Mouse (Mus musculus) kidney, postnatal 10 days (tissue): ENCODE measurements at regions not wholly inside any gene's neighbourhood (a gene's known extent, or its start where the extent isn't known, plus 50 kb on each side); places are given as distances from the start of the nearest gene placed in this dataset.

Source experiments
- DNase-seq: peaks from one replicate; pipeline ENCODE4 v3.0.0; 2021; ENCODE audit warnings: mixed read lengths

- no peak for DNase-seq
These were observed 434.6 kb upstream of the Tle4 start for GRCm38 (mm10) chr19:15032297-15032947.

GRCm38 (mm10) chr19:15031483-15031882, 433.6 kb upstream of the Tle4 start:
- no peak for DNase-seq

GRCm38 (mm10) chr19:15003596-15003995, 405.7 kb upstream of the Tle4 start:
- DNase-seq: no peak

- DNase-seq: no peak
These were observed 395.5 kb upstream of the Tle4 start for GRCm38 (mm10) chr19:14993344-14993743.

- DNase-seq: no peak
These were observed 372.3 kb upstream of the Tle4 start for GRCm38 (mm10) chr19:14970161-14970560.

GRCm38 (mm10) chr19:14968283-14968682, 370.4 kb upstream of the Tle4 start:
- no peak for DNase-seq

GRCm38 (mm10) chr19:14957727-14958126, 359.9 kb upstream of the Tle4 start:
- DNase-seq: no peak

GRCm38 (mm10) chr19:14957154-14957553, 359.3 kb upstream of the Tle4 start:
- DNase-seq: no peak

GRCm38 (mm10) chr19:14956392-14956791, 358.5 kb upstream of the Tle4 start:
- DNase-seq: peak; percentile 11

GRCm38 (mm10) chr19:14955969-14956368, 358.1 kb upstream of the Tle4 start:
- no peak for DNase-seq

- no peak for DNase-seq
These were observed 342.5 kb upstream of the Tle4 start for GRCm38 (mm10) chr19:14940207-14940952.

- DNase-seq: no peak
These were observed 324.4 kb upstream of the Tle4 start for GRCm38 (mm10) chr19:14922238-14922637.

- no peak for DNase-seq
These were observed 313.4 kb upstream of the Tle4 start for GRCm38 (mm10) chr19:14911056-14911850.

- no peak for DNase-seq
These were observed 297.0 kb upstream of the Tle4 start for GRCm38 (mm10) chr19:14894875-14895274.

- DNase-seq: no peak
These were observed 294.5 kb upstream of the Tle4 start for GRCm38 (mm10) chr19:14892390-14892758.

- peak; percentile 7 for DNase-seq
These were observed 294.0 kb upstream of the Tle4 start for GRCm38 (mm10) chr19:14891689-14892389.

- no peak for DNase-seq
These were observed 293.2 kb upstream of the Tle4 start for GRCm38 (mm10) chr19:14891090-14891428.

GRCm38 (mm10) chr19:14890241-14891089, 292.6 kb upstream of the Tle4 start:
- DNase-seq: peak; percentile 80

GRCm38 (mm10) chr19:14889794-14890193, 291.9 kb upstream of the Tle4 start:
- DNase-seq: no peak

GRCm38 (mm10) chr19:14883707-14884421, 286.0 kb upstream of the Tle4 start:
- no peak for DNase-seq

- no peak for DNase-seq
These were observed 283.0 kb upstream of the Tle4 start for GRCm38 (mm10) chr19:14880818-14881217.

GRCm38 (mm10) chr19:14873986-14874385, 276.1 kb upstream of the Tle4 start:
- no peak for DNase-seq
